ENCODE assay signal across 8 mouse cellular contexts in the genomic region with DNA sequence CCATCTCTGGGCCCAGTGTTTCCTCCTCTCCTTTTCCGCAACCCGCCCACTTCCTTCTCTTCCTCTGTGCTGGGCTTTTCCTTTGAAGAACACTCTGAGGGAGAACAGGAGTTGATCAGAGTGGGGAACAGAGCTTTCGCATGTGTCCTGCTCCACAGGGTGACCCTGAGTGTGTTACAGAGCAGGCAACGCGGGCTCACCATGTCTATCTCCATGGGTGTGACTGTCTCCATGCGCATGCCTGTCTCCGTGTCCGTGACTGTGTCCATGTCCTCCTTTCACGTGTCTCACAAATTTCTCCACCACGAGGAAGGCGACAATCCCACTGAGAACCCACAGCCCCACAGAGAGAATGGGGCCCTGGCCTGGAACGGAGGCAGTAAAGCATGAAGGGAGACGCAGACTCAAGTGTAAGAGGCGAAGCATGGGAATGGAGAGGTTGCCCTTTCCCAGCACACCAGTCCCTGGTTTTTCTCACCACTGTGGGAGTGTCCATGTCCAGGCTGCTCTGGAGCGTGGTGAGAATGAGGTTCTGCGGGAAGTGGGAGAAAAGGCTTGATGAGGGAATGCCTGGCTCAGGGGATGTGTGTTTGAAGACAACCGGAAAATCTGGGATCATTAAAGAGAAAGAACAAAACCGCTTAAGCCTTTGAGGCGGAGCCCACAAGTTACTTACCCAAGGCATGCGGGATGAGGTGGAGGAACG. TPM values are rescaled to one million over a fixed set of nuclear protein-coding genes. Genes with fewer than 3 reads are reported as not detected.
DNase-seq lines count a peak whose midpoint lies in the region; ATAC-seq and TF ChIP-seq lines count a peak whose summit lies in the region.

No protein-coding gene starts in this region.

- no peak for TF ChIP-seq CTCF in kidney, adult 2 months (conservative IDR thresholded peaks at IDR 0.05; ENCODE audit: insufficient read depth, insufficient read length, low read depth, low read length)
- no peak for TF ChIP-seq CTCF in bone marrow, adult 2 months (IDR thresholded peaks at IDR 0.05; ENCODE audit: control insufficient read depth, insufficient read depth, low read length)
- no peak for TF ChIP-seq CTCF in liver, embryonic 14.5 days (IDR thresholded peaks at IDR 0.05; ENCODE audit: low read depth)

- no peak overlapping the region for H3K27ac ChIP-seq in kidney, adult 2 months (ENCODE audit: insufficient read depth, low read depth, low read length)
- H3K27ac ChIP-seq in bone marrow, adult 2 months (ENCODE audit: control insufficient read depth, insufficient read depth, low read depth, low read length, poor library complexity), result no peak overlapping the region
- H3K27ac ChIP-seq in heart, embryonic 15.5 days, result peak overlapping the region; percentile 99; the same call in 1 of the 2 replicates
- H3K27ac ChIP-seq in liver, embryonic 14.5 days, result no peak overlapping the region

- no peaks in the 10 kb centered on the region for H3K36me3 ChIP-seq in kidney, adult 2 months (ENCODE audit: control insufficient read depth, insufficient read depth, low read length)
- H3K36me3 ChIP-seq in heart, embryonic 15.5 days, result peaks cover 34% of the 10 kb centered on the region
- peaks cover 11% of the 10 kb centered on the region for H3K36me3 ChIP-seq in liver, embryonic 14.5 days (replicated peaks; ENCODE audit: control insufficient read depth, insufficient read depth, low read depth)

- WGBS in kidney, adult 2 months, result 56% methylated on average over 21 of the region's 21 CpGs
- 83% methylated on average over 21 of the region's 21 CpGs for WGBS in bone marrow, adult 2 months
- 69% methylated on average over 21 of the region's 21 CpGs for WGBS in heart, embryonic 15.5 days
- 76% methylated on average over 21 of the region's 21 CpGs for WGBS in liver, embryonic 14.5 days (ENCODE audit: insufficient replicate concordance)

- TF ChIP-seq POLR2A in kidney, adult 2 months (IDR thresholded peaks at IDR 0.05; ENCODE audit: low read depth, low read length), result no peak
- TF ChIP-seq POLR2A in bone marrow, adult 2 months (IDR thresholded peaks at IDR 0.05; ENCODE audit: borderline replicate concordance, control insufficient read depth, low read depth, low read length), result no peak

- no peaks in the 10 kb centered on the region for H3K27me3 ChIP-seq in kidney, adult 2 months (replicated peaks; ENCODE audit: control insufficient read depth, insufficient read depth, low read length)
- H3K27me3 ChIP-seq in heart, embryonic 15.5 days, result no peaks in the 10 kb centered on the region
- H3K27me3 ChIP-seq in liver, embryonic 14.5 days (ENCODE audit: control insufficient read depth, insufficient read depth, low read length), result no peaks in the 10 kb centered on the region

- peak overlapping the region; percentile 88 for H3K4me3 ChIP-seq in kidney, adult 2 months (ENCODE audit: insufficient read depth, low read depth, low read length)
- peak overlapping the region; percentile 2 for H3K4me3 ChIP-seq in bone marrow, adult 2 months (replicated peaks; ENCODE audit: control insufficient read depth, low read depth, low read length)
- peak overlapping the region; percentile 91 for H3K4me3 ChIP-seq in heart, embryonic 15.5 days
- H3K4me3 ChIP-seq in liver, embryonic 14.5 days (ENCODE audit: insufficient read depth in 1 of 2, low read depth in 2 of 2, low read length in 2 of 2), result peak overlapping the region; percentile 85 to 86

- H3K9me3 ChIP-seq in heart, embryonic 15.5 days (replicated peaks), result no peaks in the 10 kb centered on the region
- no peaks in the 10 kb centered on the region for H3K9me3 ChIP-seq in liver, embryonic 14.5 days (ENCODE audit: control insufficient read depth, low read length)

- no peak for ATAC-seq in heart, embryonic 15.5 days (replicated peaks; ENCODE audit: insufficient number of reproducible peaks, insufficient read depth, low FRiP score, low read depth)
- no peak for ATAC-seq in liver, embryonic 14.5 days (ENCODE audit: insufficient read depth)

- peak overlapping the region; percentile 89 for H3K4me2 ChIP-seq in heart, embryonic 15.5 days
- peak overlapping the region; percentile 85 for H3K4me2 ChIP-seq in liver, embryonic 14.5 days (ENCODE audit: low read depth)

- no peak for TF ChIP-seq EP300 in liver, embryonic 14.5 days (IDR thresholded peaks at IDR 0.05; ENCODE audit: low read depth)

- peak overlapping the region; percentile 96 for H3K9ac ChIP-seq in heart, embryonic 15.5 days
- 0 out of 2 replicates have a peak overlapping the region, but pooled peaks have one; percentile 19 for H3K9ac ChIP-seq in liver, embryonic 14.5 days (replicated peaks)

- peaks cover 25% of the 10 kb centered on the region for H3K4me1 ChIP-seq in kidney, adult 2 months (ENCODE audit: control insufficient read depth, insufficient read depth, low read length)
- peaks cover 18% of the 10 kb centered on the region for H3K4me1 ChIP-seq in bone marrow, adult 2 months (ENCODE audit: control insufficient read depth, insufficient read depth, low read length)
- H3K4me1 ChIP-seq in heart, embryonic 15.5 days (replicated peaks), result peaks cover 75% of the 10 kb centered on the region
- H3K4me1 ChIP-seq in liver, embryonic 14.5 days (replicated peaks; ENCODE audit: control insufficient read depth in 2 of 2, insufficient read depth in 2 of 2, low read length in 1 of 2), result peaks cover 10 to 27% of the 10 kb centered on the region in 2 experiments

- DNase-seq in kidney, adult 2 months, result no peak
- DNase-seq in kidney, postnatal 36 days, result no peak
- DNase-seq in liver, embryonic 14.5 days (ENCODE audit: low read depth in 3 of 3, low spot score in 3 of 3), result no peak
- DNase-seq in thymus, postnatal 14 days, result no peak
- DNase-seq in urinary bladder, postnatal 36 days (ENCODE audit: low spot score in 2 of 2), result no peak
- DNase-seq in retina, embryonic 14.5 days (ENCODE audit: low spot score), result no peak

RNA-seq across cellular contexts. Expression of a gene that starts 1.4 kb away (rescaled TPM):
- 90.4 and 106 TPM in 2 replicates for polyA plus RNA-seq in kidney, adult 2 months (2012; rRNA removed)
- 51.4 and 84.6 TPM in 2 replicates for polyA plus RNA-seq in bone marrow, adult 2 months (2011; ENCODE audit: insufficient read depth, insufficient read length, low replicate concordance, missing spikeins)
- 97.8 and 133 TPM in 2 replicates for polyA plus RNA-seq in heart, embryonic 15.5 days (2015; fragmentation: Nextera tagmentation; extraction: Ambion mirVana)
- 27.0 and 28.1 TPM in 2 replicates for polyA plus RNA-seq in liver, embryonic 14.5 days (2012; rRNA removed)
- polyA plus RNA-seq in liver, embryonic 14.5 days (2014; fragmentation: Nextera tagmentation; extraction: Ambion mirVana), result 25.1 and 26.5 TPM in 2 replicates

RNA-seq across cellular contexts. Expression of a gene that starts 1.6 kb away (rescaled TPM):
- 49.3 and 59.2 TPM in 2 replicates for polyA plus RNA-seq in kidney, adult 2 months (2012; rRNA removed)
- polyA plus RNA-seq in bone marrow, adult 2 months (2011; ENCODE audit: insufficient read depth, insufficient read length, low replicate concordance, missing spikeins), result 36.0 and 70.9 TPM in 2 replicates
- polyA plus RNA-seq in heart, embryonic 15.5 days (2015; fragmentation: Nextera tagmentation; extraction: Ambion mirVana), result 26.8 and 38.5 TPM in 2 replicates
- 15.2 and 16.5 TPM in 2 replicates for polyA plus RNA-seq in liver, embryonic 14.5 days (2012; rRNA removed)
- 6.0 and 7.2 TPM in 2 replicates for polyA plus RNA-seq in liver, embryonic 14.5 days (2014; fragmentation: Nextera tagmentation; extraction: Ambion mirVana)

RNA-seq across cellular contexts. Expression of a gene that starts 2.2 kb away (rescaled TPM):
- polyA plus RNA-seq in kidney, adult 2 months (2012; rRNA removed), result 165 and 208 TPM in 2 replicates
- 120 and 165 TPM in 2 replicates for polyA plus RNA-seq in bone marrow, adult 2 months (2011; ENCODE audit: insufficient read depth, insufficient read length, low replicate concordance, missing spikeins)
- 47.4 and 56.2 TPM in 2 replicates for polyA plus RNA-seq in heart, embryonic 15.5 days (2015; fragmentation: Nextera tagmentation; extraction: Ambion mirVana)
- polyA plus RNA-seq in liver, embryonic 14.5 days (2012; rRNA removed), result 30.6 and 32.8 TPM in 2 replicates
- 22.3 and 24.9 TPM in 2 replicates for polyA plus RNA-seq in liver, embryonic 14.5 days (2014; fragmentation: Nextera tagmentation; extraction: Ambion mirVana)

RNA-seq across cellular contexts. Expression of a gene that starts 5.6 kb away (rescaled TPM):
- polyA plus RNA-seq in kidney, adult 2 months (2012; rRNA removed), result 30.4 and 36.3 TPM in 2 replicates
- 9.0 and 35.7 TPM in 2 replicates for polyA plus RNA-seq in bone marrow, adult 2 months (2011; ENCODE audit: insufficient read depth, insufficient read length, low replicate concordance, missing spikeins)
- 15.8 and 20.8 TPM in 2 replicates for polyA plus RNA-seq in heart, embryonic 15.5 days (2015; fragmentation: Nextera tagmentation; extraction: Ambion mirVana)
- polyA plus RNA-seq in liver, embryonic 14.5 days (2012; rRNA removed), result 7.6 and 9.7 TPM in 2 replicates
- polyA plus RNA-seq in liver, embryonic 14.5 days (2014; fragmentation: Nextera tagmentation; extraction: Ambion mirVana), result 1.2 and 1.7 TPM in 2 replicates

RNA-seq across cellular contexts. Expression of a gene that starts 9.2 kb away (rescaled TPM):
- polyA plus RNA-seq in kidney, adult 2 months (2012; rRNA removed), result 0.35 and 0.39 TPM in 2 replicates
- polyA plus RNA-seq in bone marrow, adult 2 months (2011; ENCODE audit: insufficient read depth, insufficient read length, low replicate concordance, missing spikeins), result 10.7 and 12.6 TPM in 2 replicates
- polyA plus RNA-seq in heart, embryonic 15.5 days (2015; fragmentation: Nextera tagmentation; extraction: Ambion mirVana), result 1.3 and 4.6 TPM in 2 replicates
- 0.22 and 0.55 TPM in 2 replicates for polyA plus RNA-seq in liver, embryonic 14.5 days (2012; rRNA removed)
- polyA plus RNA-seq in liver, embryonic 14.5 days (2014; fragmentation: Nextera tagmentation; extraction: Ambion mirVana), result 0.06 and 0.20 TPM in 2 replicates

Comparison
In these comparisons a context has a peak if more than half of its experiments do, and no peak if none do; other contexts are left out.
1. H3K4me3 ChIP-seq: peak in every context shown above with its lines; median percentile 91 in heart, embryonic 15.5 days; 88 in kidney, adult 2 months; 86 in liver, embryonic 14.5 days; 2 in bone marrow, adult 2 months.